Mouse (Mus musculus) kidney, embryonic 15.5 days (tissue): ENCODE results near the gene Efcab6. TPM values are rescaled to one million over a fixed set of nuclear protein-coding genes. Genes with fewer than 3 reads are reported as not detected.

Source experiments
- ATAC-seq: fragments of 200-750 bp; cut with Nextera tagmentation; replicated peaks from 2 replicates; pipeline ENCODE4 v1.8.0; 2017; ENCODE audit warnings: moderate TSS enrichment; ENCODE audit not compliant: low FRiP score
- H3K27ac ChIP-seq: fragments of 300-500 bp; sonication (generic); 2 replicates; pipeline ENCODE4 v1.5.1; 2015; ENCODE audit warnings: mild to moderate bottlenecking, inconsistent platforms
- H3K27me3 ChIP-seq: fragments of 300-500 bp; sonication (generic); 2 replicates; pipeline ENCODE4 v1.6.1; 2015; ENCODE audit warnings: inconsistent platforms
- H3K36me3 ChIP-seq: fragments of 300-500 bp; sonication (generic); 2 replicates; pipeline ENCODE4 v1.6.1; 2015; ENCODE audit warnings: inconsistent platforms
- H3K4me1 ChIP-seq: fragments of 300-500 bp; sonication (generic); 2 replicates; pipeline ENCODE4 v1.6.1; 2015; ENCODE audit warnings: inconsistent platforms
- H3K4me2 ChIP-seq: fragments of 300-500 bp; sonication (generic); 2 replicates; pipeline ENCODE4 v1.6.1; 2015; ENCODE audit warnings: moderate library complexity, mild to moderate bottlenecking, inconsistent platforms
- H3K4me3 ChIP-seq: fragments of 300-500 bp; sonication (generic); replicated peaks from 2 replicates; pipeline ENCODE4 v1.5.1; 2015; ENCODE audit warnings: mild to moderate bottlenecking, inconsistent platforms
- H3K9ac ChIP-seq: fragments of 300-500 bp; sonication (generic); 2 replicates; pipeline ENCODE4 v1.6.1; 2015; ENCODE audit warnings: mild to moderate bottlenecking, inconsistent platforms
- H3K9me3 ChIP-seq: fragments of 300-500 bp; sonication (generic); replicated peaks from 2 replicates; pipeline ENCODE4 v1.6.1; 2016; ENCODE audit warnings: inconsistent platforms
- WGBS: fragments of 180-500 bp; shearing (Covaris S2); methylation state at CpG from one replicate; pipeline ENCODE4 v1.1.7; 2015; ENCODE audit warnings: mixed read lengths; 5-methylcytosine and 5-hydroxymethylcytosine counted together
- polyA plus RNA-seq: library from polyadenylated mRNA; unstranded; fragments of >200 nt; fragmentation: Nextera tagmentation; extraction: Ambion mirVana; gene quantifications from 2 replicates; pipeline ENCODE4 v1.2.1, GENCODE M21; 2015

Efcab6 gene
- polyA plus RNA-seq, 1 experiment from 2014 or later = 0.16 TPM

GRCm38 (mm10) chr15:83965126-83965525, 100.1 kb downstream of the Efcab6 start:
- Histone ChIP-seq H3K36me3 (no peaks in the 10 kb centered on the region), H3K27ac (no peak overlapping the region), H3K9ac (no peak overlapping the region), H3K4me3 (no peak overlapping the region), H3K4me2 (no peak overlapping the region), H3K9me3 (no peaks in the 10 kb centered on the region), H3K4me1 (no peaks in the 10 kb centered on the region), H3K27me3 (0 out of 2 replicates have a peak, but pooled peaks cover 5% of the 10 kb centered on the region)
- 60% methylated on average over 8 of the region's 8 CpGs for WGBS
- ATAC-seq = no peak

- no peak overlapping the region for H3K9ac ChIP-seq
- H3K9me3 ChIP-seq = no peaks in the 10 kb centered on the region
- H3K27ac ChIP-seq = no peak overlapping the region
- no peaks in the 10 kb centered on the region for H3K36me3 ChIP-seq
- no peaks in the 10 kb centered on the region for H3K4me1 ChIP-seq
- no peak overlapping the region for H3K4me3 ChIP-seq
- WGBS = 75% methylated on average over 3 of the region's 3 CpGs
- 0 out of 2 replicates have a peak, but pooled peaks cover 2% of the 10 kb centered on the region for H3K27me3 ChIP-seq
- H3K4me2 ChIP-seq = no peak overlapping the region
- no peak for ATAC-seq
Measured at GRCm38 (mm10) chr15:83958376-83958775, 106.8 kb downstream of the Efcab6 start.

GRCm38 (mm10) chr15:83956996-83957395, 108.2 kb downstream of the Efcab6 start:
- H3K4me2 ChIP-seq = no peak overlapping the region
- ATAC-seq = no peak
- no peaks in the 10 kb centered on the region for H3K4me1 ChIP-seq
- no peak overlapping the region for H3K27ac ChIP-seq
- H3K9me3 ChIP-seq = no peaks in the 10 kb centered on the region
- H3K36me3 ChIP-seq = no peaks in the 10 kb centered on the region
- no peak overlapping the region for H3K4me3 ChIP-seq
- H3K9ac ChIP-seq = no peak overlapping the region
- H3K27me3 ChIP-seq = no peaks in the 10 kb centered on the region
- WGBS = 89% methylated on average over 7 of the region's 7 CpGs

GRCm38 (mm10) chr15:83955948-83956707, 109.1 kb downstream of the Efcab6 start:
- Histone ChIP-seq H3K27ac (no peak overlapping the region), H3K27me3 (no peaks in the 10 kb centered on the region), H3K4me1 (no peaks in the 10 kb centered on the region), H3K9me3 (no peaks in the 10 kb centered on the region), H3K4me3 (no peak overlapping the region), H3K4me2 (no peak overlapping the region), H3K36me3 (no peaks in the 10 kb centered on the region), H3K9ac (no peak overlapping the region)
- 77% methylated on average over 8 of the region's 8 CpGs for WGBS
- no peak for ATAC-seq

- Histone ChIP-seq H3K27me3 (no peaks in the 10 kb centered on the region), H3K9me3 (no peaks in the 10 kb centered on the region), H3K4me2 (peak overlapping the region; percentile 19), H3K4me1 (peaks cover 16% of the 10 kb centered on the region), H3K27ac (peak overlapping the region; percentile 37; the same call in 1 of the 2 replicates), H3K9ac (no peak overlapping the region), H3K4me3 (no peak overlapping the region), H3K36me3 (no peaks in the 10 kb centered on the region)
- WGBS = 18% methylated on average over 16 of the region's 16 CpGs
- peak; percentile 62 for ATAC-seq
Measured at GRCm38 (mm10) chr15:83949729-83950491, 115.3 kb downstream of the Efcab6 start.

GRCm38 (mm10) chr15:83939703-83940102, 125.5 kb downstream of the Efcab6 start:
- no peaks in the 10 kb centered on the region for H3K27me3 ChIP-seq
- H3K4me2 ChIP-seq = no peak overlapping the region
- no peak for ATAC-seq
- no peaks in the 10 kb centered on the region for H3K9me3 ChIP-seq
- H3K27ac ChIP-seq = no peak overlapping the region
- no peaks in the 10 kb centered on the region for H3K4me1 ChIP-seq
- H3K9ac ChIP-seq = no peak overlapping the region
- no peak overlapping the region for H3K4me3 ChIP-seq
- WGBS = 47% methylated on average over 5 of the region's 5 CpGs
- no peaks in the 10 kb centered on the region for H3K36me3 ChIP-seq

- Histone ChIP-seq H3K4me3 (no peak overlapping the region), H3K4me2 (no peak overlapping the region), H3K27ac (no peak overlapping the region), H3K9me3 (no peaks in the 10 kb centered on the region), H3K4me1 (no peaks in the 10 kb centered on the region), H3K9ac (no peak overlapping the region), H3K36me3 (no peaks in the 10 kb centered on the region), H3K27me3 (no peaks in the 10 kb centered on the region)
- WGBS = 76% methylated on average over 2 of the region's 2 CpGs
- ATAC-seq = no peak
Measured at GRCm38 (mm10) chr15:83938466-83938865, 126.7 kb downstream of the Efcab6 start.

GRCm38 (mm10) chr15:83936506-83936905, 128.7 kb downstream of the Efcab6 start:
- no peak overlapping the region for H3K27ac ChIP-seq
- no peaks in the 10 kb centered on the region for H3K4me1 ChIP-seq
- no peak overlapping the region for H3K4me2 ChIP-seq
- no peak overlapping the region for H3K4me3 ChIP-seq
- H3K9me3 ChIP-seq = no peaks in the 10 kb centered on the region
- WGBS = 92% methylated on average over 4 of the region's 4 CpGs
- H3K9ac ChIP-seq = no peak overlapping the region
- ATAC-seq = no peak
- no peaks in the 10 kb centered on the region for H3K36me3 ChIP-seq
- no peaks in the 10 kb centered on the region for H3K27me3 ChIP-seq

- H3K27me3 ChIP-seq = no peaks in the 10 kb centered on the region
- no peaks in the 10 kb centered on the region for H3K9me3 ChIP-seq
- ATAC-seq = no peak
- no peak overlapping the region for H3K27ac ChIP-seq
- H3K4me1 ChIP-seq = no peaks in the 10 kb centered on the region
- H3K4me2 ChIP-seq = no peak overlapping the region
- 64% methylated on average over 2 of the region's 2 CpGs for WGBS
- H3K9ac ChIP-seq = no peak overlapping the region
- H3K36me3 ChIP-seq = no peaks in the 10 kb centered on the region
- no peak overlapping the region for H3K4me3 ChIP-seq
Measured at GRCm38 (mm10) chr15:83934816-83935215, 130.4 kb downstream of the Efcab6 start.

- H3K4me2 ChIP-seq = no peak overlapping the region
- ATAC-seq = no peak
- H3K4me3 ChIP-seq = no peak overlapping the region
- no peaks in the 10 kb centered on the region for H3K36me3 ChIP-seq
- no peaks in the 10 kb centered on the region for H3K27me3 ChIP-seq
- H3K9me3 ChIP-seq = no peaks in the 10 kb centered on the region
- H3K27ac ChIP-seq = no peak overlapping the region
- WGBS = 78% methylated on average over 3 of the region's 3 CpGs
- no peak overlapping the region for H3K9ac ChIP-seq
- H3K4me1 ChIP-seq = no peaks in the 10 kb centered on the region
Measured at GRCm38 (mm10) chr15:83925338-83925737, 139.8 kb downstream of the Efcab6 start.

- H3K4me2 ChIP-seq = no peak overlapping the region
- WGBS = 16% methylated on average over 4 of the region's 4 CpGs
- no peak for ATAC-seq
- H3K9ac ChIP-seq = no peak overlapping the region
- no peaks in the 10 kb centered on the region for H3K27me3 ChIP-seq
- no peaks in the 10 kb centered on the region for H3K4me1 ChIP-seq
- H3K36me3 ChIP-seq = no peaks in the 10 kb centered on the region
- no peak overlapping the region for H3K4me3 ChIP-seq
- H3K27ac ChIP-seq = no peak overlapping the region
- H3K9me3 ChIP-seq = no peaks in the 10 kb centered on the region
Measured at GRCm38 (mm10) chr15:83924656-83925055, 140.5 kb downstream of the Efcab6 start.

GRCm38 (mm10) chr15:83915376-83915775, 149.8 kb downstream of the Efcab6 start:
- H3K4me2 ChIP-seq = no peak overlapping the region
- H3K9ac ChIP-seq = no peak overlapping the region
- H3K9me3 ChIP-seq = no peaks in the 10 kb centered on the region
- no peaks in the 10 kb centered on the region for H3K4me1 ChIP-seq
- no peaks in the 10 kb centered on the region for H3K36me3 ChIP-seq
- no peak overlapping the region for H3K27ac ChIP-seq
- H3K4me3 ChIP-seq = no peak overlapping the region
- WGBS = 86% methylated on average over 10 of the region's 10 CpGs
- H3K27me3 ChIP-seq = no peaks in the 10 kb centered on the region
- no peak for ATAC-seq
